Mouse (Mus musculus) spleen, adult 2 months (tissue): ENCODE measurements around the gene Inpp1.

Experiments used
- CTCF ChIP-seq: fragments of 200-500 bp; IDR thresholded peaks from 2 replicates; pipeline ENCODE4 v1.5.1; 2011; ENCODE audit warnings: mild to moderate bottlenecking, inconsistent platforms; ENCODE audit not compliant: insufficient read depth, insufficient read length, insufficient replicate concordance; ENCODE audit errors: extremely low read depth
- POLR2A ChIP-seq: fragments of 200-500 bp; IDR thresholded peaks from 2 replicates; pipeline ENCODE4 v1.6.1; 2011; ENCODE audit warnings: low read depth, low read length, inconsistent platforms

DNA sequence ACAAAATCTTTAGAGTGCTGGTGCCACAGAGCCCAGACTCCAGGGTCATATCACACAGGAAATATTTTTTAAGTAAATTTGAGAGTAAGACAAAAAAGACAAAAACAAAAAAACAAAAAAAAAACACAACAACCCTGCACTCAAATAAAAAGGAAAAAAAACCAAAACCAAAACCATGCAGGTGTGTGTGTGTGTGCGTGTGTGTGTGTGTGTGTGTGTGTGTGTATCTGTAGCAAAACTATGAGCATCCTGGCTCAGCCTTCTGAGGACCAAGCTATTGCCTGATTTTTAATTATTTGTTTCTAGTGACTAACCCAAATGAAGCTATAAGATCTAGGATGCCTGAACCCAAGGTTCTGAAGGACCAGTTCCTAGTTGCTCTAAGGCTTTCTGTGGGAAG lies 65.9 kb downstream of the Inpp1 start:
- TF ChIP-seq POLR2A (no peak), CTCF (no peak)
